Mouse (Mus musculus) forebrain, embryonic 11.5 days (tissue): Measurements from ENCODE around the gene Cyth4. TPM values are rescaled to one million over a fixed set of nuclear protein-coding genes. Genes with fewer than 3 reads are reported as not detected.

ENCODE experiments used
- ATAC-seq: fragments of 200-750 bp; cut with Nextera tagmentation; replicated peaks from 2 replicates; pipeline ENCODE4 v1.8.0; 2017; ENCODE audit warnings: moderate TSS enrichment; ENCODE audit not compliant: low FRiP score
- DNase-seq: peaks from one replicate; pipeline ENCODE4 v3.0.0-alpha.2; 2017; ENCODE audit warnings: low spot score
- H3K27ac ChIP-seq: fragments of 300-500 bp; sonication (generic); 2 replicates; pipeline ENCODE4 v1.5.1; 2014; ENCODE audit warnings: low read depth, low read length
- H3K27me3 ChIP-seq: fragments of 300-500 bp; sonication (generic); 2 replicates; pipeline ENCODE4 v1.6.1; 2014; ENCODE audit warnings: mild to moderate bottlenecking, low read length, mixed read lengths; ENCODE audit not compliant: control insufficient read depth, insufficient read depth
- H3K36me3 ChIP-seq: fragments of 300-500 bp; sonication (generic); 2 replicates; pipeline ENCODE4 v1.6.1; 2014; ENCODE audit warnings: mild to moderate bottlenecking, low read length, moderate library complexity, mixed read lengths; ENCODE audit not compliant: control insufficient read depth, insufficient read depth
- H3K4me1 ChIP-seq: fragments of 300-500 bp; sonication (generic); replicated peaks from 2 replicates; pipeline ENCODE4 v1.6.1; 2014; ENCODE audit warnings: low read length, mixed read lengths; ENCODE audit not compliant: control insufficient read depth, insufficient read depth
- H3K4me2 ChIP-seq: fragments of 300-500 bp; sonication (generic); 2 replicates; pipeline ENCODE4 v1.6.1; 2014; ENCODE audit warnings: low read depth, mild to moderate bottlenecking, low read length, moderate library complexity, mixed read lengths; ENCODE audit not compliant: severe bottlenecking
- H3K4me3 ChIP-seq: fragments of 300-500 bp; sonication (generic); 2 replicates; pipeline ENCODE4 v1.5.1; 2014; ENCODE audit warnings: low read depth, low read length
- H3K9ac ChIP-seq: fragments of 300-500 bp; sonication (generic); 2 replicates; pipeline ENCODE4 v1.6.1; 2014; ENCODE audit warnings: low read length
- H3K9me3 ChIP-seq: fragments of 300-500 bp; sonication (generic); 2 replicates; pipeline ENCODE4 v1.6.1; 2016; ENCODE audit warnings: low read length, mixed read lengths; ENCODE audit not compliant: control insufficient read depth
- WGBS: fragments of 180-500 bp; shearing (Covaris S2); extraction: QIAGEN DNeasy Blood & Tissue Kit; methylation state at CpG from one replicate; pipeline ENCODE4 v1.1.7; 2014; 5-methylcytosine and 5-hydroxymethylcytosine counted together
- polyA plus RNA-seq: library from polyadenylated mRNA; unstranded; fragments of >200 nt; fragmentation: Nextera tagmentation; extraction: Ambion mirVana; gene quantifications from 2 replicates; pipeline ENCODE4 v1.2.1, GENCODE M21; 2014

The Cyth4 gene
- polyA plus RNA-seq, 1 experiment from 2014 or later, result 2.0 TPM

GRCm38 (mm10) chr15:78590785-78591184 is 6.1 kb upstream of the Cyth4 start:
- Histone ChIP-seq H3K4me3 (no peak overlapping the region), H3K27me3 (no peaks in the 10 kb centered on the region), H3K9me3 (no peaks in the 10 kb centered on the region), H3K4me2 (no peak overlapping the region), H3K27ac (no peak overlapping the region), H3K36me3 (no peaks in the 10 kb centered on the region), H3K4me1 (no peaks in the 10 kb centered on the region), H3K9ac (no peak overlapping the region)
- DNase-seq (no peak), ATAC-seq (no peak)
- 75% methylated on average over 6 of the region's 6 CpGs for WGBS

GRCm38 (mm10) chr15:78591680-78592451 is 5.0 kb upstream of the Cyth4 start:
- Histone ChIP-seq H3K4me1 (no peaks in the 10 kb centered on the region), H3K4me3 (no peak overlapping the region), H3K9me3 (no peaks in the 10 kb centered on the region), H3K9ac (no peak overlapping the region), H3K27me3 (no peaks in the 10 kb centered on the region), H3K27ac (no peak overlapping the region), H3K4me2 (no peak overlapping the region), H3K36me3 (no peaks in the 10 kb centered on the region)
- WGBS, result 72% methylated on average over 15 of the region's 15 CpGs
- no peak for DNase-seq
- no peak for ATAC-seq

- no peak for ATAC-seq
- Histone ChIP-seq H3K9me3 (no peaks in the 10 kb centered on the region), H3K27ac (no peak overlapping the region), H3K27me3 (no peaks in the 10 kb centered on the region), H3K4me1 (no peaks in the 10 kb centered on the region), H3K4me2 (no peak overlapping the region), H3K36me3 (no peaks in the 10 kb centered on the region), H3K4me3 (no peak overlapping the region), H3K9ac (no peak overlapping the region)
- 83% methylated on average over 14 of the region's 14 CpGs for WGBS
- DNase-seq, result no peak
Observed at GRCm38 (mm10) chr15:78592452-78592968, 4.3 kb upstream of the Cyth4 start.

- ATAC-seq, result no peak
- no peak overlapping the region for H3K27ac ChIP-seq
- WGBS, result 85% methylated on average over 7 of the region's 7 CpGs
Observed at GRCm38 (mm10) chr15:78593896-78594425, 2.9 kb upstream of the Cyth4 start.

GRCm38 (mm10) chr15:78594831-78595230 is 2.0 kb upstream of the Cyth4 start:
- Histone ChIP-seq H3K4me2 (no peak overlapping the region), H3K9ac (no peak overlapping the region), H3K27me3 (no peaks in the 10 kb centered on the region), H3K36me3 (no peaks in the 10 kb centered on the region), H3K27ac (no peak overlapping the region), H3K4me1 (no peaks in the 10 kb centered on the region), H3K9me3 (no peaks in the 10 kb centered on the region), H3K4me3 (no peak overlapping the region)
- no peak for DNase-seq
- WGBS, result 96% methylated on average over 2 of the region's 2 CpGs
- ATAC-seq, result no peak

More at GRCm38 (mm10) chr15:78593896-78594425, 2.9 kb upstream of the Cyth4 start:
- Histone ChIP-seq H3K27me3 (no peaks in the 10 kb centered on the region), H3K4me1 (no peaks in the 10 kb centered on the region), H3K9me3 (no peaks in the 10 kb centered on the region), H3K4me2 (no peak overlapping the region), H3K4me3 (no peak overlapping the region), H3K9ac (no peak overlapping the region), H3K36me3 (no peaks in the 10 kb centered on the region)
- no peak for DNase-seq

GRCm38 (mm10) chr15:78595468-78595867 is 1.4 kb upstream of the Cyth4 start:
- Histone ChIP-seq H3K27me3 (no peaks in the 10 kb centered on the region), H3K4me3 (no peak overlapping the region), H3K9me3 (no peaks in the 10 kb centered on the region), H3K4me2 (no peak overlapping the region), H3K27ac (no peak overlapping the region), H3K9ac (no peak overlapping the region), H3K4me1 (no peaks in the 10 kb centered on the region), H3K36me3 (no peaks in the 10 kb centered on the region)
- ATAC-seq (no peak), DNase-seq (no peak)
- 70% methylated on average over 5 of the region's 5 CpGs for WGBS

- H3K4me3 ChIP-seq, result no peak overlapping the region
- H3K9ac ChIP-seq, result no peak overlapping the region
- H3K36me3 ChIP-seq, result no peaks in the 10 kb centered on the region
- no peak overlapping the region for H3K4me2 ChIP-seq
- 85% methylated on average over 6 of the region's 6 CpGs for WGBS
- DNase-seq (no peak), ATAC-seq (no peak)
- H3K27ac ChIP-seq, result no peak overlapping the region
- H3K4me1 ChIP-seq, result no peaks in the 10 kb centered on the region
- no peaks in the 10 kb centered on the region for H3K27me3 ChIP-seq
- H3K9me3 ChIP-seq, result no peaks in the 10 kb centered on the region
Observed at GRCm38 (mm10) chr15:78596504-78596903, 343 bp upstream of the Cyth4 start.

- WGBS, result 77% methylated on average over 4 of the region's 4 CpGs
- Histone ChIP-seq H3K4me1 (no peaks in the 10 kb centered on the region), H3K4me2 (no peak overlapping the region), H3K36me3 (no peaks in the 10 kb centered on the region), H3K9ac (no peak overlapping the region), H3K27ac (no peak overlapping the region), H3K4me3 (no peak overlapping the region), H3K27me3 (no peaks in the 10 kb centered on the region), H3K9me3 (no peaks in the 10 kb centered on the region)
- ATAC-seq (no peak), DNase-seq (no peak)
Observed at GRCm38 (mm10) chr15:78597729-78598128, 882 bp downstream of the Cyth4 start.

- 82% methylated on average over 6 of the region's 6 CpGs for WGBS
- no peaks in the 10 kb centered on the region for H3K4me1 ChIP-seq
- H3K27me3 ChIP-seq, result no peaks in the 10 kb centered on the region
- no peak overlapping the region for H3K4me2 ChIP-seq
- no peak overlapping the region for H3K9ac ChIP-seq
- H3K9me3 ChIP-seq, result no peaks in the 10 kb centered on the region
- ATAC-seq (no peak), DNase-seq (no peak)
- no peak overlapping the region for H3K4me3 ChIP-seq
- no peaks in the 10 kb centered on the region for H3K36me3 ChIP-seq
- no peak overlapping the region for H3K27ac ChIP-seq
Observed at GRCm38 (mm10) chr15:78599124-78599523, 2.3 kb downstream of the Cyth4 start.
